Mouse (Mus musculus): ENCODE results near the gene Zbed3.
"Not testable (repeated sequence)": the region's sequence is repeated elsewhere in the genome, so short reads cannot be mapped to it uniquely, and the experiment has no call there.

Gene Zbed3

DNA sequence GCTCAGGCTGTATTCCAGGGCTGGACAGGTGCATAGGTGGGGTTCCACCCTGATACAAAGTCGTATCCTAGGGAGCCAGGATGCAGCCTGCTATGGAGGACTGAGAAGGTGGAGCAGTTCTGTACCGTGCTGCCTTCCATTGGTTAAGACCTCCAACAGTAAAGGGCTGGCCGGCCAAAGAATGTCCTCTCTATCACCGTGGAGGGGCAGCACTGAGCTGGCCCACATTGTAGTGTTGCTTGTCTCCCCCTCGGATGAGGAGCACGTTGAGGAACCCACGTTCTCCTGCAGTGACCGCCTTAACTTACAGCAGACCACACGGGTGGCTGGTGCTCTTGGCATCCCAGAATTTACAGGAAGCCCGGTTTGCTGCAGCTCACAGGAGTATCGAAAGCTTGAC, 7.1 kb downstream of the Zbed3 start:
- DNase-seq (ENCODE audit: extremely low spot score, low read depth, low spot score), result no peak

DNA sequence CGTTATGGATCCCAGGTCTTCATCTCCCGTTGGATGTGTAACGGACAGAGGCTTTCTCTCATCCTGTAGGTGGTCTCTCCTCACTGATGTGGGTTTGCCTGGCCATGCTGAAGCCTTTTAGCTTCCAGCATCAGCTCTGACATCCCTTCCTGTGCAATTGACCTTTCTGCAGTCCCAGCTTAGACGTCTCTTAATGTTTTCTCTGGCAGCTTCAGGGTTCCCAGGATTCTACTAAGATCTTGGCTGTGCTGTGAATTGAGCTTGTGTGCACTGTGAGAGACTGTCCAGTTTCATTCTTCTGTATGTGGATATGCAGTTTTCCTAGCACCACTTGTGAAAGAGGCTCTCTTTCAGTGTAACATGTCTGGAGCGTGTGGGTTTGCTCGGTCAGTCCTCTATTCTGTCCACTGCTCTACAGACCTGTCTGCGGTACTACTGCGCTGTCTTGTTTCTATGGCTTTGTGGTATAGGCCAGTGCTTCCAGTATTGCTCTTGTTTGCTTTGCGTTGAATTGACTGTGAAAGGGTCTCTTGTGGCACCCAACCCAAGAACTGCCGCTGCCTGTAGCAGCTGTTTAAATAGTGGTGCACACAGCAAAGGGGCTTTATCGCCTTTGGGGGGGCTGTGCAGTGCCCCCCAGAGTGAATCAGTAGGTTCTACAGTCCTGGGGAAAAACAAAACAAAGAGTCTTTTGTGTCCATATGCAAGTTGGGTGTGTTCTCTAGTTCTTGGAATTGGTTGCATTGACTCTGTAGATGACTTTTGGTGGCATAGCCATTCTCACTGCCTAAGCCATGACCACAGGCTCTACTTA, 8.9 kb downstream of the Zbed3 start:
- no peak for DNase-seq (ENCODE audit: extremely low spot score, low read depth, low spot score)

DNA sequence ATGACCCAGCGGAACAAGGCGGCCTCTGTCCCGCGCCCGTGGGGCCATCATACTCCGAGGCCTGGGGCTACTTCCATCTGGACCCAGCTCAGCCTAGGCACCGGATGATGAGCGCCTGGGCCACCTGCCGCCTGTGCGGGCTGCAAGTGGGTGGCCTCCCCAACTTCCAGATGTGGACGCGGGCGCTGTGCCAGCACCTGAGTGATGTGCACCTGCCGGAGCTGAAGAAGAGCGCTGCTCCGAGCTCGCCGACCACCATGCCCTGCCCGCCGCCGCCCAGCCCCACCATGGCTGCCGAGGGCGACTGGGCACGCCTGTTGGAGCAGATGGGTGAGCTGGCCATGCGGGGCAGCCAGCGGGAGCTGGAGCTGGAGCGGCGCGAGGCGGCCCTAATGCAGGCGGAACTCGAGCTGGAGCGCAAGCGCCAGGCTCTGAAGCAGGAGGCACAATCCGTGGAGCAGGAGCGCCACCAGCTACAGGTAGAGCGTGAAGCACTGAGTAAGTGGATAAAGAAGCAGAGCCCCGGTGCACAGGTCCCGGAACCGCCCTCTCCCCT, 12.8 kb downstream of the Zbed3 start:
- DNase-seq (ENCODE audit: extremely low spot score, low read depth, low spot score), result no peak

DNA sequence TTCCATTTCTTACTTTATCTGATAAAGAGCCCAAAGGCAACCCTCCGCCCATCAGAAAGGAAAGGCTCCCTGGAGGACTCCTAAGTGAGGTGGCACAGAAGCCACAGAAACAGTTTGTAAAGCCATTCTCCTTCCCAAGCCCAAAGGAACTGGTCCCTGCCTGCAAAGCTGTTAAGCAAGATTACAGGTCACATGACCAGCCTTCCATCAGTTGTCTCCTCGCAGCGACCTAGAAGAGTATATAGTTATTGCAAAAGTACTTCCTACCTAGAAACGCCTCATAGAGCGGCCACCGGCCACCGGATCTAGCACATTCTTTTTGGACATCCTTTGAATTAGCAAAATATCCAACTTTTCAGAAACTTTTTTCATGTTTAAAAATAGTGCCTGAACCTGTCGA, 20.1 kb downstream of the Zbed3 start:
- no peak for DNase-seq (ENCODE audit: extremely low spot score, low read depth, low spot score)

DNA sequence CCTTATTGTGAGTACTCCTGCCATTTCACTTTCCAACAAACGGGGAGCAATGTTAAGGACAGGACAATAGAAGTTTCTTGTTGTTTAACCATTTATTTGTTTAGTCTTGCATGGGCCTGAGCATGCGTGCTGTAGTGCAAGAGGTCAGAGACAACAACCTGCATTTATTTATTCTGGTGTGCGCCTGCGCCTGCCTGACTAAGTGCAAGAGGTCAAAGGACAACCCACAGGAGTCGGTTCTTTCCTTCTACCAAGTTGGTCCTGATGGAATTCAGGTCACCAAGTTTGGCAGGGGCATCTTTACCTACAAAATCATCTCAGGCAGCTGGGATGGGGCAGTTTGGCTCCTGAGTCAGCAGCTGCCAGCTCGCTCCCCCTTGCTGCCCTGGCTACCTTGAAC, 22.5 kb downstream of the Zbed3 start:
- DNase-seq (ENCODE audit: extremely low spot score, low read depth, low spot score), result no peak

DNA sequence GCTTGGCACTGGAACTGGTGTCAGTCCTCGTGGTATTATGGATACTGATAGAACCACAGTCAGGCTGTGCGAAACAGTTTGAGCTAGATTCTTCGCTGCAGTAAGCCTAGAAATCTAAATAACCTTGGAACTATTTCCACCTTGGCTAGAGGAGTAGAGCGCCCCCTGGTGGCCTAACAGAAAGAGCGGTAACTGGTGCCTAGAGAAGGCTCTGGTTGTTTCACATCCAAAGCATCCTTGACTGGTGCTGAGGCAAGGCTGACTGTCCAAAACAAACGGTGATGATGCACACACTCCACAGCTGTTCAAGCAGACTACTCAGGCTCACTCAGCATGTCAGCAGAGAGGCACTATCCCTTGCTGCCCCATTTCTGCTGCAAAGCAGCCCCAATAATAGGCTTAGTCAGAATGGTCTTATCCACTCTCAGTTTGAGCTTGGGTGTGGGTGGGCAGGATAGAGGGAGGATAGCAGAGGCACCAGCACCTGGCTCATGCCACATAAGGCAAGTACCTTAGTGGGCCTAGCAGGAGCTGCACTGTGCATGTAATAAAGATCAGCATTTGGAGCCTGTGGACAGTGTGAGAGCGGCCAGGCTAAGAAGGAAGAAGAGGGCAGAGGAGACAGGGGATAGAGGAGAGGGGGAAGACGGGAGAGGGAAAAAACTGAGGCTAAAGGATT, 23.7 kb downstream of the Zbed3 start:
- DNase-seq (ENCODE audit: extremely low spot score, low read depth, low spot score), result peak; percentile 35

DNA sequence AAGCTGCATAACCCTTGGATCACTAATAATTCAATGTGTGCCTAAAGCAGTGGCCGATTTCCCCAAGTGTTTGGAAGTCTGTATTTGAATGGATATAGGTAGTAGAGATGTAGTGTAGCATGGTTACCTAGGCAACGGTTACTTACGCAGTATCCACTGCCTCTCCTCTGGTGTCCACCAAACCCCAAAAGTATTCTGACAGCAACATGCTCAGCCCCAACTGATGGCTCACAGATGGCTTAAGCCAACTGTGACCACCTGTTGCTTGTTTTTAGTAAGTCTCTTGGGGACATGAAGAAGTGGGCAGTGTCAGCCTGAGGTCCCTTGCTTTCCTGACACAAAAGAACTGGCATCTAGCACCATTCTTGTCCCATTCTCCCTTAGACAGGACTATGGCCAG, 25.1 kb downstream of the Zbed3 start:
- no peak for DNase-seq (ENCODE audit: extremely low spot score, low read depth, low spot score)

DNA sequence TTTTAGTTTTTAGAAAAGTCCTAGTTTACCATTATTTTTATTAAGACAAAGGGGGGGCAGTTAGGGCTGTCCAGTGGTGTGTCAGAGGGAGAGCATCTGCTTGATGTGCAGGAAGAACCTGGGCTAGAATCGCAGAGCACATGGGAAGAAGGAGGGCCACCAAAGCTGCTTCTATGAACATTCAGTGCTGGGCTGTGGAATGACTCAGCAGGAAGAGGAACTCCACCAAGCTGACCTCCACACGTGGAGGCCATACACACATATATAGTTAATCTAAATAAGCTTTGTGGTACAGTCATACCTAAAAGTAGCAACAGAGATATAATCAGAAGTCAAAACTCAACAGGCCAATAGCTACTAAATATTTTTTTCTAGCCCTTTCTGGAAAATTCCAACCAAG, 34.8 kb downstream of the Zbed3 start:
- DNase-seq (ENCODE audit: extremely low spot score, low read depth, low spot score), result no peak

DNA sequence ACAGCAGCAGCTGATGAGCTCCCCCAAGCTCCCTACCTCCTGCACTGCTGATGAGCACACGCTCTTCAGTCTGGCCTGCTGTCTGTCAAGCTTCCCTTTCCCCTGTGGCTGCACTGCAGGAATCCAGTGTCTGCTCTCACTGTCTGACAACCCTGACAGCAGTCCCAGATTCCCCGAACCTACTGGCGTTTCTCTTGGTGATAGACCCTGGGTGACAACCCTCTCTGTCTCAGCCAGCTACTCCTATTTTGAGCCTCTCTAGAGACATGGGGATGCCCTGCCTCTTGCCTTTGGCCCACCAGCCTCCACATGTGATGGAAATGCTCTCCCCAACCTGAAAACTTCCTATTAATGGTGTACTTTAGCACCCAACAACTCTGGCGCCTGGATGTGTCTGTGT, 40.0 kb downstream of the Zbed3 start:
- no peak for DNase-seq (ENCODE audit: extremely low spot score, low read depth, low spot score)

DNA sequence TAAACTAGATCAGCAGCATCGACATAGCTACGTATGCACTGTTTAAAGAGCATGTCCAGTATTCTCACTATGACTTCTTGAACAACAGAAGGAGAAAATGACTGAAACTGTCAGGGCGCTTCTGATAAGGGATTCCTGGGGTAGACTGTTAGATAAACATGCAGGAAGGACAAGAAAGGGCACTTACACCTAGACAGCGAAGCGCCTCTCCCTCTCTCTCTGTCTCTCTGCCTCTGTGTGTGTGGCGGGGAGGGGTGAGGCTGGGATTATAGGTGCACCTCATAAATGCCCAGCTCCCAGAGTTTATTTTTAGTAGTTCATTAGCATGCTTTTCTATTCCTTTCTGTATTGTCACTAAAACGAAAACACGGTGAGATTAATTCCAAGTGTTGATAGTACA, 42.9 kb downstream of the Zbed3 start:
- DNase-seq (ENCODE audit: extremely low spot score, low read depth, low spot score), result no peak

DNA sequence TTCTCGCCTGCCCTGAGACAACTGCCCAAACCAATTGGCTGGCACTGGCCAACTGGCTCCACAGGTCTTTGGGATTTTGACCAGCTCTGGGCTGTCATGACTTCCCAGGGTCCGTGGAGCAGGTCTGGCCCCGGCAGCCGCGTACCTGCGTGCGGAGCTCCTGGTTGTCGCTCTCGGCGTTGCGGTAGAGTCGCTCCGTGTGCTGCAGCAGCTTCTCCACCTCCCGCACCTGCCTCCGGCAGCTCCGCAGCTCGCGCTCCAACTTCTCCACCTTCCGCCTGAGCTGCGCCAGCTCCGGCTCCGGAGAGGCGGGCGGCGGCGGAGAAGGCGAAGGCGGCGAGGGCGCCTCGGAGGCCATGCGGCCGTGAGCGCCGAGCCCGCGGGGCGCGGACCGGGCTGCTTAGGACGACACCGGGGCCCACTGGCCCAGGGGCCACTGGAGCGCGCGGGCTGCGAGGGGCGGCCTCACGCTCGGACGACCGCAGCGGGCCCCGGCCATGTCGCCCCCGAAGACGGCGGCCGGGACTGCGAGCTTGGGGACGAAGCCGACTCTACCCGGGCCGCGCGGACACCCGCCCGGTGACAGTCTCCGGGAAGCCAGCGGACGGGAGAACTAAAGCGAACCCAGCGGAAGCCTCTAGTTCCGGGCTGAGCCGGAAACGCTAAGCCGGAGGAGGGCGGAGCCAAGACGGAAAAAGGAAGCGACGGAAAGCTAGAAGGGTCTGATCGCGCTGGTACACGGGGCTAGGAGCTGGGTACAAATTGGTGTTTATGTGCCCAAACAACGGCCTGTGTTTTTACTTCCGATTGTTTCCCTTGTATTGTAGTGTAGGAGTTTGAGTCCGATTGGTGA, 51.5 kb downstream of the Zbed3 start, which contains the start of gene Aggf1:
TSS of gene Aggf1 (minus strand) at position 652 of the 853 bp plus-strand sequence.
- DNase-seq (ENCODE audit: extremely low spot score, low read depth, low spot score), result peak; percentile 82

DNA sequence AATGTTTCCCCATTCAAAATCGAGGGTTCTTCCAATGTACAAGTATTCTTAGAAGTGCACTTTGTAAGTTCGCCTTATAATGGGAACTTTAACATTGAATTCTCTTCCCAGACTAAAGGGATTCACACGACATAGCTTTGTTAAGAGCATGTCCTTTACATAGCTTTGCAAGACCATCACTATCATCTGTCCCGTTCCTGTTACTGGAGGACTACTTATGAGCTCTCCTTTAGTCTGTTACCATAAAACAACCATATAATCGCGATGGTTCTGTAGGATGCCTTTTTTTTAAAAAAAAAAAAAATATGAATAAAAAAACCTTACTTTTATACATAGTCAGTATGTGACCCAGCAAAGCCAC, 52.1 kb downstream of the Zbed3 start:
- no peak for DNase-seq (ENCODE audit: extremely low spot score, low read depth, low spot score)

DNA sequence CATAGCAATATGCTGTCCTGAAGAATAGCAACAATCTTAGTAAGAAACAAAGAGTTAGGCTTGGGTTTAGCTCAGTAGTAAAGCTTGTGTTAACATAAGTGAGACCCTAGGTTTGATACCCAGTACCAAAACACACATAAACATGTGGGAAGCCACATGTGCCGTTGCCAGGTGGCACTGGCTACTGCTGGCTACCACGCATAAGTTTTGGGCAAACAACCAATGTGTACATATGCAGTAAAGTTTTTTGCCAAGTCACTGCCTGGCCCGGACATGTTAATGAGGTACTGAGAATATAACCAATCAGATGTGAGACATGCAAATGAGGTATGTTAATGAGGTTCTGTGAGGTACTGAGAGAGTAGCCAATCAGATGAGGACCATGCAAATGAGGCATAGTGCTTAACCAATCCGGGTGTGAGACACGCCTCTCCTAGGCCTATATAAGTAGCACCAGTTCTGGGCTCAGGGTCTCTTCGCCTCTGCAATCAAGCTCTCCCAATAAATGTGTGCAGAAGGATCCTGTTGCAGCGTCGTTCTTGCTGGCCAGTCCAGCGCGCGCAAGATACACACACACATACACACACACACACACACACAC, 53.4 kb downstream of the Zbed3 start:
- not testable (repeated sequence) for DNase-seq (ENCODE audit: extremely low spot score, low read depth, low spot score)

DNA sequence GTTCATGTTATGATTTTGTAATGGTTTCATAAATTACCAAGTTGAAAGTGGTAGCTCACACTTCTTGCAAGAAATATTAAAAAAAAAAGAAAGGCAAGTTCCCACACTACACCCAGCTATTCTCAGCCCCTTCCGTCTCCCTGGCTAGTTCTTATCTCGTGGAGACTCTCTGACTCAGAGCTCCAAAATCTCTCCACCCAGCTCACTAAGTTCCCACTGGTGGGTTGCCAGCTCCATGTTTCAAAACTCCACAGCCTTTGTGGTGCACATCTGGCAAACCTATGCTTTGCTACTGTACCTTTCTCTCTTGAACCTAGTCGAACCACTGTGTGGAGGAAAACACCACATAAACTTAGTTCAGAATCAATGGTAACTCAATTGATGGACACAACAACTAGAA, 55.3 kb downstream of the Zbed3 start:
- no peak for DNase-seq (ENCODE audit: extremely low spot score, low read depth, low spot score)

DNA sequence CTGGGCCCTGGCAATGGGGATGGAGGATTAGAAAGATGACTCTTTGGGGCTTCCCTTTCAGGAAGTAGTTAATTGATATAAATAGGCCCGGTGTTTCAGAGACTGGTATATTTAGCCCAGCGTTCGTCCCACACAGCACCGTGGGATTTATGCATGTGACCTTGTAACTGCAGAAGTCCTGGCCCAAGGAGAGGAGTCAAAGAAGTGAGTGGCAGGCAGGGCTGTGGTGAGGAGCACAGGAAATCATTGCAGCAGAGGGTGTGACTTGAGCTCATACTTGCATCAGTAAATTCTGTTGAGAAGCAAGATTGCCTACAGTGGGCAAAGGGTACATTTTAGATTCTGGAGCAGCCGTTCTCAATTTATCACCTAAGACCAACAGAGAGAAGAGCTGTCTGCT, 59.0 kb downstream of the Zbed3 start:
- DNase-seq (ENCODE audit: extremely low spot score, low read depth, low spot score), result no peak

Data from hindlimb bud, embryonic 11.5 days (tissue).